Mouse (Mus musculus) C2C12 (cell line): ENCODE measurements around the gene Syne1. TPM values are rescaled to one million over a fixed set of nuclear protein-coding genes. Genes with fewer than 3 reads are reported as not detected.

Experiments used
- H3K27me3 ChIP-seq: one replicate; pipeline ENCODE4 v1.6.1; 2011; ENCODE audit not compliant: control insufficient read depth, insufficient read depth, insufficient read length
- H3K36me3 ChIP-seq: one replicate; pipeline ENCODE4 v1.6.1; 2011; ENCODE audit not compliant: control insufficient read depth, insufficient read depth
- H3K4me3 ChIP-seq: one replicate; pipeline ENCODE4 v1.5.1; 2011; ENCODE audit warnings: mild to moderate bottlenecking, control low read depth; ENCODE audit not compliant: poor library complexity, insufficient read depth, severe bottlenecking
- H3K79me2 ChIP-seq: one replicate; pipeline ENCODE4 v1.6.1; 2011; ENCODE audit not compliant: control insufficient read depth, insufficient read depth
- H3K79me3 ChIP-seq: one replicate; pipeline ENCODE4 v1.6.1; 2011; ENCODE audit warnings: low read depth, control low read depth
- H3ac ChIP-seq: one replicate; pipeline ENCODE3; 2011; ENCODE audit warnings: low read depth; ENCODE audit not compliant: control insufficient read depth, insufficient read length
- CEBPB ChIP-seq: IDR thresholded peaks from one replicate; pipeline ENCODE4 v1.6.1; 2011; ENCODE audit warnings: low read depth, mild to moderate bottlenecking, control low read depth, moderate library complexity
- CTCF ChIP-seq: IDR thresholded peaks from one replicate; pipeline ENCODE4 v1.5.1; 2011; ENCODE audit not compliant: control insufficient read depth, insufficient read depth, insufficient read length
- FOSL1 ChIP-seq: IDR thresholded peaks from one replicate; pipeline ENCODE4 v1.8.0; 2011; ENCODE audit warnings: mild to moderate bottlenecking, low read length; ENCODE audit not compliant: poor library complexity, insufficient read depth, severe bottlenecking
- MAX ChIP-seq: IDR thresholded peaks from one replicate; pipeline ENCODE4 v1.6.1; 2011; ENCODE audit warnings: mild to moderate bottlenecking, control low read depth
- MYOD1 ChIP-seq: IDR thresholded peaks from one replicate; pipeline ENCODE4 v1.6.1; 2011; ENCODE audit warnings: low read depth; ENCODE audit not compliant: control insufficient read depth, insufficient read length
- MYOG ChIP-seq: IDR thresholded peaks from one replicate; pipeline ENCODE4 v1.6.1; 2011; ENCODE audit not compliant: control insufficient read depth, insufficient read length; ENCODE audit errors: extremely low read depth
- USF1 ChIP-seq: IDR thresholded peaks from one replicate; pipeline ENCODE4 v1.6.1; 2011; ENCODE audit warnings: low read depth, mild to moderate bottlenecking, control low read depth, moderate library complexity
- polyA plus RNA-seq: library from polyadenylated mRNA; unstranded; fragments of >200 nt; fragmentation: generic; extraction: Trizol; gene quantifications from one replicate; pipeline ENCODE4 v1.2.1, GENCODE M21; 2012; ENCODE audit warnings: missing spikeins

Gene Syne1
- polyA plus RNA-seq, 1 experiment: 4.1 TPM

GRCm38 (mm10) chr10:5309961-5310713, 241.1 kb downstream of the Syne1 start:
- no peaks in the 10 kb centered on the region for H3K27me3 ChIP-seq
- H3K79me2 ChIP-seq: no peaks in the 10 kb centered on the region
- TF ChIP-seq MYOG: no peak
- no peak for TF ChIP-seq CEBPB
- no peak for TF ChIP-seq MAX
- no peak for TF ChIP-seq CTCF
- no peak for TF ChIP-seq FOSL1
- TF ChIP-seq USF1: no peak
- no peak for TF ChIP-seq MYOD1
- no peaks in the 10 kb centered on the region for H3K36me3 ChIP-seq
- no peaks in the 10 kb centered on the region for H3K79me3 ChIP-seq
- H3ac ChIP-seq: no peak overlapping the region
- H3K4me3 ChIP-seq: no peak overlapping the region

DNA sequence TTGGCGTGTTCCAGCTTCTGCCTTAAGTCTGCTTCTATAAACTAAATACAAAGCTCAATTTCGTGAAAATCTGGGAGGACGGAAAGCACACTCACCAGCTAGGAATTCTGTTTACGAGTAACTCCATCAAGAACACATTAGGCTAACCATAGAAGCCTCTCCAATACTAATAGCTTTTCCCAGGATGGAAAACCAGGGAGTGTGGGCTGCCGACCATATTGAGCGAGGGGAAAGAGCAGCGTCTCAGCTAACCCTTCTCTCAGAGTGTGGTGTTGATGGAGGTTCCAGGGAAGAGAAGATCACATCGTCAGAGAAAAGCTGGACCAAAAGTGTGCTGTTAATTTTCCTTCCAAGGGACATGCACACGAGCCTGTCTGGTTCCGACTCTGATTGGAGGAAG, 241.9 kb downstream of the Syne1 start:
- Histone ChIP-seq H3ac (no peak overlapping the region), H3K4me3 (no peak overlapping the region), H3K79me2 (no peaks in the 10 kb centered on the region), H3K79me3 (no peaks in the 10 kb centered on the region), H3K27me3 (no peaks in the 10 kb centered on the region), H3K36me3 (no peaks in the 10 kb centered on the region)
- no peak for TF ChIP-seq FOSL1
- no peak for TF ChIP-seq CEBPB
- no peak for TF ChIP-seq USF1
- no peak for TF ChIP-seq MYOD1
- TF ChIP-seq CTCF: no peak
- TF ChIP-seq MYOG: no peak

DNA sequence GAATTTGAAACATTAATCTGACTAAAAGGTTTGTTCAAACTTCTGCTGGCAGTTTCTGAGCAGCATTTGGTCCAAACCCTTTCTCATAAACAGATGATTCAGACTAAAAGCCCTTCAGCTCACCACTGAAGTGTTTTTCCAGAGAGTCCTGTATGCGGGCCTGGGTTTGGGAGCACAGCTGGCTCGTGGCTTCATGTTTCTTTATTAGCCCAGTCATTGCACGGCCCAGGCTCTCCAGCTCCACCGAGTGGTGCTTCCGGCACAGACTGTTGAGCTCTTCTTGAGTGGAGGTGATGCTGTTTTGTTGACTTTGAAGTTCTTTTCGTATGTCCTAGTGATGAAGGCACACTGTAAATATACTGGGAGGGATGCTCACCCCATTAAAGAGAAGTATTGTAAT, 245.7 kb downstream of the Syne1 start:
- Histone ChIP-seq H3K27me3 (no peaks in the 10 kb centered on the region), H3K36me3 (no peaks in the 10 kb centered on the region), H3ac (no peak overlapping the region), H3K79me2 (no peaks in the 10 kb centered on the region), H3K79me3 (no peaks in the 10 kb centered on the region), H3K4me3 (no peak overlapping the region)
- TF ChIP-seq MYOG (no peak), MAX (no peak), CEBPB (no peak), MYOD1 (peak; percentile 31), CTCF (peak; percentile 51), USF1 (no peak), FOSL1 (no peak)

DNA sequence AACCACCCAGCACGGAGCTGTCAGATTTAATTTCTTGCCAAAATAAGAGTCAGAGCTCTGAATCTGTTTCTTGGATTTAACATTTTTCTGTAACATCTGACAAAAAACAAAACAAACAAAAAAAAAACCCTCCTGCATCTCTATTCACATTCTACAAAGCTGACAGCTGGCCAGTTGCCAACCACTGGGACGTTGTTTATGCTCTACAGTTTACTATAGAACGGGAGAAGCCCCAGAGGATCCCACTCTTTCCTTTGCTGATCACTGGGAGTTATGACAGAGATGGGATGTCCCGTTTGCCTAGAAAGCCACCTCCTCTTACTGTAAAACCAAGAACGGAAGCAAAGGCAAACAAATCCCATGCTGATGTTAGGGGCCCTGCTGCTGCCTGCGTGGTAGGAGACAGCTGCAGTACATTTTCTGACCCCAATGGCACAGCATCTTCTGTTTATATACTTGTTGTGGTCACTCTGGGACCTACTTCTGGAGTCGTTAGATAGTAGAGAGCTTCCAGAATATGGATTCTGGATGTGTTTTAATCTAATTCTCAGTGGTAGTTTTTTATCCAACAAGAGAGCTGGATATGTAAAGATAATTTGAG, 255.9 kb downstream of the Syne1 start:
- Histone ChIP-seq H3K27me3 (no peaks in the 10 kb centered on the region), H3K4me3 (no peak overlapping the region), H3K36me3 (no peaks in the 10 kb centered on the region), H3ac (no peak overlapping the region), H3K79me3 (no peaks in the 10 kb centered on the region), H3K79me2 (no peaks in the 10 kb centered on the region)
- TF ChIP-seq USF1 (no peak), CTCF (no peak), CEBPB (no peak), FOSL1 (no peak), MYOD1 (no peak), MAX (no peak), MYOG (no peak)

DNA sequence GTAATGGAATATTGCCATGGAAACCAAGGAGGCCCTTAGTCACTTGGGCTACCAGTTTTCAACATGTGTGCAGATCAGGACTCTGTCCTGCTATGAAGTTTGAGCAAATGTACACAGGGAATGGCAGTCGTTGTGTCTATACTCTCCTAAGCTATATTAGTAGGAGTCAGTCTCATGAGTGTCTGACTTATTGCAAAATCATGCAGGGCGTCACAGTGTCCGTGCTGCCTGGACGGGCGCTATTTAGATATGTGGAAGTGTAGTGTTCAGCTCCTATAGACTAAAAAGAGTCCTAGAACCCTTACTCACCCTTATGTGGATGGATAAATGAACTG, 261.7 kb downstream of the Syne1 start:
- Histone ChIP-seq H3K79me3 (no peaks in the 10 kb centered on the region), H3K4me3 (no peak overlapping the region)
- no peak for TF ChIP-seq MAX
- TF ChIP-seq FOSL1: no peak
- no peak for TF ChIP-seq MYOD1
- no peak for TF ChIP-seq USF1
- no peak for TF ChIP-seq CTCF
- no peak for TF ChIP-seq MYOG
- no peak for TF ChIP-seq CEBPB

More for the DNA sequence above, 261.7 kb downstream of the Syne1 start:
- H3ac ChIP-seq: no peak overlapping the region
- H3K27me3 ChIP-seq: no peaks in the 10 kb centered on the region
- no peaks in the 10 kb centered on the region for H3K79me2 ChIP-seq
- no peaks in the 10 kb centered on the region for H3K36me3 ChIP-seq
